Mouse (Mus musculus): Measurements from ENCODE around the gene Atp6v1g2. TPM values are rescaled to one million over a fixed set of nuclear protein-coding genes. Genes with fewer than 3 reads are reported as not detected.

The Atp6v1g2 gene
- total RNA-seq, 1 experiment, result 0.71 TPM

DNA sequence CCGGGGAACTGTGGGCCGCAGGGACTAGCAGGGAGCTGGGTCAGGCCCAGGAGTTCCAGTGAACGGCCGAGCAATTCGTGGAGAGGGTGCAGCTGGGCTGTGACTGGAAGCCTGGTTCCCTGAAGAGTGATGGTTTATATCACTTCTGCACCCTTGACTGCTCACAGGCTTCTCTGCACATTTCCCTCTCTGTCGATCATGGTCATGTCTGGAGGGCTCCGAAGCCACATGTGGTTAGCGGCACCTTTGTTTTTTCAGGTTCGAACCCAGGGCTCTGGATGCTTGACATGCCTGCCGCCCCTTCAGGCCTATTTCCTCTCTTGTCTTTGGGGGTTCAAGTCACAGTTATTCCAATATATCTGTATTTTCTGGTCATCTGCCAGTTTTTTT, 28.1 kb upstream of the Atp6v1g2 start:
- no peaks in the 10 kb centered on the region for H3K36me3 ChIP-seq (ENCODE audit: control insufficient read depth, insufficient read depth, low read length, poor library complexity, severe bottlenecking)
- H3K4me3 ChIP-seq (ENCODE audit: insufficient read depth in 1 of 2, low read depth in 1 of 2, low read length in 2 of 2, poor library complexity in 1 of 2, severe bottlenecking in 1 of 2), result peak overlapping the region; percentile 20 to 54; a peak in 3 of 4 replicates
- H3K4me1 ChIP-seq (ENCODE audit: control insufficient read depth in 2 of 2, insufficient read depth in 2 of 2, low read length in 2 of 2, poor library complexity in 1 of 2), result no peaks in the 10 kb centered on the region
- DNase-seq (ENCODE audit: low read depth, low spot score), result no peak
- TF ChIP-seq ZNF384 (IDR thresholded peaks at IDR 0.05; ENCODE audit: low read depth, low read length) (peak; percentile 44; the same call in 1 of the 2 replicates), MAFK (IDR thresholded peaks at IDR 0.05; ENCODE audit: insufficient read depth, low read depth, low read length) (no peak), CHD2 (IDR thresholded peaks at IDR 0.05; ENCODE audit: low read depth, low read length) (no peak)
- in situ Hi-C loops (cut with MboI; ENCODE audit: low sequenced_read_pairs in 2 of 2, unreplicated experiment in 2 of 2), result no loop called here
- H3K9ac ChIP-seq (ENCODE audit: insufficient read depth, low read depth, low read length, poor library complexity, severe bottlenecking), result no peak overlapping the region
- no peaks in the 10 kb centered on the region for H3K9me3 ChIP-seq (ENCODE audit: control insufficient read depth, insufficient read depth, low read depth, low read length)
- H3K27ac ChIP-seq (ENCODE audit: insufficient read depth, low read depth, low read length, poor library complexity, severe bottlenecking), result no peak overlapping the region

DNA sequence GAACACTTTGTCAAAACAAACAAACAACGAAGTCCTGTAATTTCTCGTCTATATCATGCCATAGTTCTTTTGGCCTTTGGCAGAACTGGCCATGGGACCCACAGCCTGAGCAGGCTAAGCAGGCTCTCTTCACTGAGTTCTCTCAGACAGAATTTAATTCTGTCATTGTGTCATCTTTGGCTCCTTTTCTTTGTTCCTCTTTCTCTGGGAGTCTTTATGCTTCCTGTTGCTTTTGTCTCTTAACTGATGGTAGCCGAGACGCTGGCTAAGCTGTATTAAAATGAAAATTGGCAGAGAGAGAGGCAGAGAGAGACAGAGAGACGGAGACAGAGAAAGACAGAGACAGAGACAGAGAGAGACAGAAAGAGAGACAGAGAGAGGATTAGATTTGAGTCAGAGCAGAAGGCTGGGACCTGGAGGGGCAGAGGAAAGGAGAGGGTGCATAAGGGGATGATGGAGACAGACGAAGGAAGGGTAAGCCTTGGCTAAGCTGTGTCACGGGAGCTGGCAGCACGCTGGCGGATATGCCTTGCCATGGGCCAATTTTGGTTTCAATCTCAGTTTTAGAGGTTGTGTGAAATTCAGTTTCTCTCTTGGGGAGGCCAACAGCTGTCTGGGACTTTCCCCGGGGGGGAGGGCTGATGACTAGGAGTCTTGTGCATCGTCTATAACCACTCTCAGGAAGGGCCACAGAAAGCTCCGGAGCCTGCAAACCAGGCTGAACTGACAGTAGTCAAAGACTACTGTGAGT, 23.5 kb upstream of the Atp6v1g2 start:
- in situ Hi-C loops (cut with MboI; ENCODE audit: low sequenced_read_pairs in 2 of 2, unreplicated experiment in 2 of 2), result no loop called here
- no peaks in the 10 kb centered on the region for H3K4me1 ChIP-seq (ENCODE audit: control insufficient read depth in 2 of 2, insufficient read depth in 2 of 2, low read length in 2 of 2, poor library complexity in 1 of 2)
- no peak overlapping the region for H3K9ac ChIP-seq (ENCODE audit: insufficient read depth, low read depth, low read length, poor library complexity, severe bottlenecking)
- no peaks in the 10 kb centered on the region for H3K36me3 ChIP-seq (ENCODE audit: control insufficient read depth, insufficient read depth, low read length, poor library complexity, severe bottlenecking)
- no peaks in the 10 kb centered on the region for H3K9me3 ChIP-seq (ENCODE audit: control insufficient read depth, insufficient read depth, low read depth, low read length)
- H3K4me3 ChIP-seq (ENCODE audit: insufficient read depth in 1 of 2, low read depth in 1 of 2, low read length in 2 of 2, poor library complexity in 1 of 2, severe bottlenecking in 1 of 2), result no peak overlapping the region
- no peak for DNase-seq (ENCODE audit: low read depth, low spot score)
- no peak overlapping the region for H3K27ac ChIP-seq (ENCODE audit: insufficient read depth, low read depth, low read length, poor library complexity, severe bottlenecking)
- TF ChIP-seq MAFK (IDR thresholded peaks at IDR 0.05; ENCODE audit: insufficient read depth, low read depth, low read length), result no peak
- no peak for TF ChIP-seq HCFC1 (IDR thresholded peaks at IDR 0.05; ENCODE audit: borderline replicate concordance, insufficient read depth, low read length)
- TF ChIP-seq ZC3H11A (IDR thresholded peaks at IDR 0.05; ENCODE audit: borderline replicate concordance, low read depth, low read length), result no peak
- no peak for TF ChIP-seq ZNF384 (IDR thresholded peaks at IDR 0.05; ENCODE audit: low read depth, low read length)
- no peak for TF ChIP-seq CHD2 (IDR thresholded peaks at IDR 0.05; ENCODE audit: low read depth, low read length)

DNA sequence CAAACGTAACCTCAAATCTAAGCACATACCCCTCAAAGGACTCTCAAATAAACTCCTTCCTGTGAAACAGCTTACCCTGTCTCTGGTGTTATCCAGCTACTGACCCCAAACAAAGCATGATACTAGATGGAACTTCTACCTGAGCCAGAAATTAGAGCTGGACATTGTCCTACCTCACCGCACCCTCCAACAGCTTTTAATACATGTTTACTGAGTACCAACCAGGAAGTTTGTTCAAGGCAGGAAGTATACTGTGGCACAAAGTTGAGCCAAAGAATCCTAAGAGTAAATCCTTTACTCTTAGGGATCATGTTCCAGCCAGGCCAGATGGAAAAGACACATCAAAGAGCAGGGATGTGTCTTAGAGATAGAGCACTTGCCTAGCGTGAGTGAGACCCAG, 22.9 kb upstream of the Atp6v1g2 start:
- Histone ChIP-seq H3K9me3 (ENCODE audit: control insufficient read depth, insufficient read depth, low read depth, low read length) (no peaks in the 10 kb centered on the region), H3K27ac (ENCODE audit: insufficient read depth, low read depth, low read length, poor library complexity, severe bottlenecking) (no peak overlapping the region), H3K9ac (ENCODE audit: insufficient read depth, low read depth, low read length, poor library complexity, severe bottlenecking) (no peak overlapping the region), H3K36me3 (ENCODE audit: control insufficient read depth, insufficient read depth, low read length, poor library complexity, severe bottlenecking) (no peaks in the 10 kb centered on the region), H3K4me3 (ENCODE audit: insufficient read depth in 1 of 2, low read depth in 1 of 2, low read length in 2 of 2, poor library complexity in 1 of 2, severe bottlenecking in 1 of 2) (no peak overlapping the region), H3K4me1 (ENCODE audit: control insufficient read depth in 2 of 2, insufficient read depth in 2 of 2, low read length in 2 of 2, poor library complexity in 1 of 2) (no peaks in the 10 kb centered on the region)
- TF ChIP-seq CHD2 (IDR thresholded peaks at IDR 0.05; ENCODE audit: low read depth, low read length) (no peak), HCFC1 (IDR thresholded peaks at IDR 0.05; ENCODE audit: borderline replicate concordance, insufficient read depth, low read length) (no peak), ZC3H11A (IDR thresholded peaks at IDR 0.05; ENCODE audit: borderline replicate concordance, low read depth, low read length) (no peak), ZNF384 (IDR thresholded peaks at IDR 0.05; ENCODE audit: low read depth, low read length) (no peak), MAFK (IDR thresholded peaks at IDR 0.05; ENCODE audit: insufficient read depth, low read depth, low read length) (no peak)
- DNase-seq (ENCODE audit: low read depth, low spot score), result no peak
- in situ Hi-C loops (cut with MboI; ENCODE audit: low sequenced_read_pairs in 2 of 2, unreplicated experiment in 2 of 2), result no loop called here

DNA sequence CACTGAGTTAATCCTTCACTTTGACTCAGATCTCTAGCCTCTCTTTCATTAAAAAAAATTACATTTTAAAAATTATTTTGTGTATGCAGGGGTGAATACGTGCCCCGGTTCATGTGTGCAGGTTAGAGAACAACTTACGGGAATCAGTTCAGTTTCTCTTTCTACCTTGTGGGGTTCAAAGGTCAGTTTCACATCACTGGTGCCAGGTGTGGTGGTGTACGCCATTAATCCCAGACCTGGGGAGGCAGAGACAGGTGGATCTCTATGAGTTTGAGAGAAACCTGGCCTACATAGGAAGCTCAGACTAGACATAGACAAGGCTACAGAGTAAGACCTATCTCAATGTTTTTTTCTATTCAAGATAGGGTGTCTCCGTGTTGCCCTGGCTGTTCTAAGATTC, 20.4 kb upstream of the Atp6v1g2 start:
- no peak for TF ChIP-seq HCFC1 (IDR thresholded peaks at IDR 0.05; ENCODE audit: borderline replicate concordance, insufficient read depth, low read length)
- TF ChIP-seq CHD2 (IDR thresholded peaks at IDR 0.05; ENCODE audit: low read depth, low read length), result no peak
- no peak for TF ChIP-seq ZNF384 (IDR thresholded peaks at IDR 0.05; ENCODE audit: low read depth, low read length)
- no peaks in the 10 kb centered on the region for H3K36me3 ChIP-seq (ENCODE audit: control insufficient read depth, insufficient read depth, low read length, poor library complexity, severe bottlenecking)
- H3K4me1 ChIP-seq (ENCODE audit: control insufficient read depth in 2 of 2, insufficient read depth in 2 of 2, low read length in 2 of 2, poor library complexity in 1 of 2), result no peaks in the 10 kb centered on the region
- no peak overlapping the region for H3K4me3 ChIP-seq (ENCODE audit: insufficient read depth in 1 of 2, low read depth in 1 of 2, low read length in 2 of 2, poor library complexity in 1 of 2, severe bottlenecking in 1 of 2)
- DNase-seq (ENCODE audit: low read depth, low spot score), result no peak
- H3K9me3 ChIP-seq (ENCODE audit: control insufficient read depth, insufficient read depth, low read depth, low read length), result no peaks in the 10 kb centered on the region
- H3K27ac ChIP-seq (ENCODE audit: insufficient read depth, low read depth, low read length, poor library complexity, severe bottlenecking), result no peak overlapping the region
- no peak overlapping the region for H3K9ac ChIP-seq (ENCODE audit: insufficient read depth, low read depth, low read length, poor library complexity, severe bottlenecking)
- in situ Hi-C loops (cut with MboI; ENCODE audit: low sequenced_read_pairs in 2 of 2, unreplicated experiment in 2 of 2), result no loop called here
